Mouse (Mus musculus) granulocyte monocyte progenitor cell, adult 5-6 weeks (primary cell): ENCODE data around the gene Ubd. TPM values are rescaled to one million over a fixed set of nuclear protein-coding genes. Genes with fewer than 3 reads are reported as not detected.

Source experiments
- total RNA-seq, 2 experiments: library from RNA; stranded (forward) in 1 of 2; stranded (reverse) in 1 of 2; fragments of 200-712, 200-1000 nt in 1 of 2; fragments of >200 nt in 1 of 2; fragmentation: Nextera tagmentation in 1 of 2; gene quantifications; 2 replicates each; pipeline ENCODE4 v1.2.3; 2014 to 2017

Ubd gene
- total RNA-seq, 2 experiments from 2014 or later, result not detected

Other genes with a start within 250 kb of the Ubd start
- 81.0 and 96.9 TPM in 2 replicates for gene Ppp1r11, start 242.2 kb upstream of the Ubd start, total RNA-seq (2014; fragmentation: Nextera tagmentation)
- gene Ppp1r11, start 242.2 kb upstream of the Ubd start, total RNA-seq (2017), result 91.6 and 110 TPM in 2 replicates
- gene Znrd1, start 235.3 kb upstream of the Ubd start, total RNA-seq (2014; fragmentation: Nextera tagmentation), result 81.6 and 134 TPM in 2 replicates
- 25.6 and 35.4 TPM in 2 replicates for gene Znrd1, start 235.3 kb upstream of the Ubd start, total RNA-seq (2017)
- gene Znrd1as, start 235.3 kb upstream of the Ubd start, total RNA-seq (2014; fragmentation: Nextera tagmentation), result 1.1 and 5.5 TPM in 2 replicates
- gene Znrd1as, start 235.3 kb upstream of the Ubd start, total RNA-seq (2017), result 9.1 and 11.2 TPM in 2 replicates
- gene 2410137M14Rik, start 212.7 kb upstream of the Ubd start, total RNA-seq (2014; fragmentation: Nextera tagmentation), result not detected in 2 replicates
- gene 2410137M14Rik, start 212.7 kb upstream of the Ubd start, total RNA-seq (2017), result not detected in 2 replicates
- not detected in 2 replicates for gene H2-M5, start 204.4 kb upstream of the Ubd start, total RNA-seq (2014; fragmentation: Nextera tagmentation)
- not detected in 2 replicates for gene H2-M5, start 204.4 kb upstream of the Ubd start, total RNA-seq (2017)
- 1.2 TPM in 1 of 2 replicates, not detected in the other for gene Zfp57, start 192.7 kb upstream of the Ubd start, total RNA-seq (2014; fragmentation: Nextera tagmentation)
- gene Zfp57, start 192.7 kb upstream of the Ubd start, total RNA-seq (2017), result 0.57 TPM in 1 of 2 replicates, not detected in the other
- gene Mog, start 170.5 kb upstream of the Ubd start, total RNA-seq (2014; fragmentation: Nextera tagmentation), result not detected in 2 replicates
- gene Mog, start 170.5 kb upstream of the Ubd start, total RNA-seq (2017), result not detected in 2 replicates
- gene Gabbr1, start 147.9 kb upstream of the Ubd start, total RNA-seq (2014; fragmentation: Nextera tagmentation), result 1.3 and 2.0 TPM in 2 replicates
- 0.57 and 1.7 TPM in 2 replicates for gene Gabbr1, start 147.9 kb upstream of the Ubd start, total RNA-seq (2017)
- gene Olfr90, start 105.4 kb upstream of the Ubd start, total RNA-seq (2014; fragmentation: Nextera tagmentation), result not detected in 2 replicates
- gene Olfr90, start 105.4 kb upstream of the Ubd start, total RNA-seq (2017), result not detected in 2 replicates
- not detected in 2 replicates for gene Olfr91, start 95.6 kb upstream of the Ubd start, total RNA-seq (2014; fragmentation: Nextera tagmentation)
- not detected in 2 replicates for gene Olfr91, start 95.6 kb upstream of the Ubd start, total RNA-seq (2017)
- not detected in 2 replicates for gene Olfr92, start 73.8 kb upstream of the Ubd start, total RNA-seq (2014; fragmentation: Nextera tagmentation)
- not detected in 2 replicates for gene Olfr92, start 73.8 kb upstream of the Ubd start, total RNA-seq (2017)
- gene Olfr93, start 32.4 kb upstream of the Ubd start, total RNA-seq (2014; fragmentation: Nextera tagmentation), result not detected in 2 replicates
- not detected in 2 replicates for gene Olfr93, start 32.4 kb upstream of the Ubd start, total RNA-seq (2017)
- not detected in 2 replicates for gene Olfr94, start 7.1 kb downstream of the Ubd start, total RNA-seq (2014; fragmentation: Nextera tagmentation)
- gene Olfr94, start 7.1 kb downstream of the Ubd start, total RNA-seq (2017), result not detected in 2 replicates
- not detected in 2 replicates for gene Olfr95, start 19.2 kb downstream of the Ubd start, total RNA-seq (2014; fragmentation: Nextera tagmentation)
- not detected in 2 replicates for gene Olfr95, start 19.2 kb downstream of the Ubd start, total RNA-seq (2017)
- gene Olfr96, start 26.3 kb downstream of the Ubd start, total RNA-seq (2014; fragmentation: Nextera tagmentation), result not detected in 2 replicates
- not detected in 2 replicates for gene Olfr96, start 26.3 kb downstream of the Ubd start, total RNA-seq (2017)
- gene Olfr97, start 43.4 kb downstream of the Ubd start, total RNA-seq (2014; fragmentation: Nextera tagmentation), result not detected in 2 replicates
- gene Olfr97, start 43.4 kb downstream of the Ubd start, total RNA-seq (2017), result not detected in 2 replicates
- gene Olfr98, start 69.9 kb downstream of the Ubd start, total RNA-seq (2014; fragmentation: Nextera tagmentation), result not detected in 2 replicates
- gene Olfr98, start 69.9 kb downstream of the Ubd start, total RNA-seq (2017), result not detected in 2 replicates
- 7.3 and 9.4 TPM in 2 replicates for gene H2-M3, start 76.3 kb downstream of the Ubd start, total RNA-seq (2014; fragmentation: Nextera tagmentation)
- gene H2-M3, start 76.3 kb downstream of the Ubd start, total RNA-seq (2017), result 16.9 and 23.6 TPM in 2 replicates
- not detected in 2 replicates for gene Olfr99, start 89.6 kb downstream of the Ubd start, total RNA-seq (2014; fragmentation: Nextera tagmentation)
- not detected in 2 replicates for gene Olfr99, start 89.6 kb downstream of the Ubd start, total RNA-seq (2017)
- not detected in 2 replicates for gene Olfr101, start 110.4 kb downstream of the Ubd start, total RNA-seq (2014; fragmentation: Nextera tagmentation)
- not detected in 2 replicates for gene Olfr101, start 110.4 kb downstream of the Ubd start, total RNA-seq (2017)
- not detected in 2 replicates for gene Olfr102, start 123.2 kb downstream of the Ubd start, total RNA-seq (2014; fragmentation: Nextera tagmentation)
- not detected in 2 replicates for gene Olfr102, start 123.2 kb downstream of the Ubd start, total RNA-seq (2017)
- not detected in 2 replicates for gene Olfr103, start 145.8 kb downstream of the Ubd start, total RNA-seq (2014; fragmentation: Nextera tagmentation)
- gene Olfr103, start 145.8 kb downstream of the Ubd start, total RNA-seq (2017), result not detected in 2 replicates
- not detected in 2 replicates for gene Olfr104-ps, start 165.7 kb downstream of the Ubd start, total RNA-seq (2014; fragmentation: Nextera tagmentation)
- not detected in 2 replicates for gene Olfr104-ps, start 165.7 kb downstream of the Ubd start, total RNA-seq (2017)
- gene Olfr105-ps, start 185.1 kb downstream of the Ubd start, total RNA-seq (2014; fragmentation: Nextera tagmentation), result not detected in 2 replicates
- not detected in 2 replicates for gene Olfr105-ps, start 185.1 kb downstream of the Ubd start, total RNA-seq (2017)
- gene Olfr106-ps, start 196.5 kb downstream of the Ubd start, total RNA-seq (2014; fragmentation: Nextera tagmentation), result not detected in 2 replicates
- not detected in 2 replicates for gene Olfr106-ps, start 196.5 kb downstream of the Ubd start, total RNA-seq (2017)
- gene Olfr107, start 205.3 kb downstream of the Ubd start, total RNA-seq (2014; fragmentation: Nextera tagmentation), result not detected in 2 replicates
- gene Olfr107, start 205.3 kb downstream of the Ubd start, total RNA-seq (2017), result not detected in 2 replicates